Mouse (Mus musculus) neural tube, embryonic 11.5 days (tissue): ENCODE measurements around the gene Eif5. TPM values are rescaled to one million over a fixed set of nuclear protein-coding genes. Genes with fewer than 3 reads are reported as not detected.

Source experiments
- ATAC-seq: fragments of 200-750 bp; cut with Nextera tagmentation; 2 replicates; pipeline ENCODE4 v1.8.0; 2017; ENCODE audit warnings: moderate number of reproducible peaks, mild to moderate bottlenecking, moderate TSS enrichment, moderate library complexity; ENCODE audit not compliant: insufficient read depth, low FRiP score, low TSS enrichment
- DNase-seq: peaks from one replicate; pipeline ENCODE4 v3.0.0-alpha.2; 2015; ENCODE audit warnings: low spot score
- H3K27ac ChIP-seq: fragments of 300-500 bp; sonication (generic); 2 replicates; pipeline ENCODE4 v1.5.1; 2014; ENCODE audit warnings: low read depth, mild to moderate bottlenecking, low read length
- H3K27me3 ChIP-seq: fragments of 300-500 bp; sonication (generic); 2 replicates; pipeline ENCODE4 v1.6.1; 2014; ENCODE audit warnings: mild to moderate bottlenecking, low read length, mixed read lengths; ENCODE audit not compliant: control insufficient read depth, insufficient read depth
- H3K36me3 ChIP-seq: fragments of 300-500 bp; sonication (generic); 2 replicates; pipeline ENCODE4 v1.6.1; 2014; ENCODE audit warnings: mild to moderate bottlenecking, low read length, moderate library complexity, mixed read lengths; ENCODE audit not compliant: control insufficient read depth, insufficient read depth
- H3K4me1 ChIP-seq: fragments of 300-500 bp; sonication (generic); 2 replicates; pipeline ENCODE4 v1.6.1; 2014; ENCODE audit warnings: low read length, mixed read lengths; ENCODE audit not compliant: control insufficient read depth, insufficient read depth
- H3K4me2 ChIP-seq: fragments of 300-500 bp; sonication (generic); 2 replicates; pipeline ENCODE4 v1.6.1; 2014; ENCODE audit warnings: low read depth, mild to moderate bottlenecking, moderate library complexity
- H3K4me3 ChIP-seq: fragments of 300-500 bp; sonication (generic); 2 replicates; pipeline ENCODE4 v1.5.1; 2014; ENCODE audit warnings: low read depth, low read length
- H3K9ac ChIP-seq: fragments of 300-500 bp; sonication (generic); 2 replicates; pipeline ENCODE4 v1.6.1; 2014; ENCODE audit warnings: mild to moderate bottlenecking, low read length
- H3K9me3 ChIP-seq: fragments of 300-500 bp; sonication (generic); 2 replicates; pipeline ENCODE4 v1.6.1; 2016; ENCODE audit warnings: low read length; ENCODE audit not compliant: control insufficient read depth
- WGBS: fragments of 180-500 bp; shearing (Covaris S2); extraction: QIAGEN DNeasy Blood & Tissue Kit; methylation state at CpG from one replicate; pipeline ENCODE4 v1.1.7; 2014; 5-methylcytosine and 5-hydroxymethylcytosine counted together
- polyA plus RNA-seq: library from polyadenylated mRNA; unstranded; fragments of >200 nt; fragmentation: Nextera tagmentation; extraction: Ambion mirVana; gene quantifications from 2 replicates; pipeline ENCODE4 v1.2.1, GENCODE M21; 2014

Eif5 gene
- polyA plus RNA-seq, 1 experiment from 2014 or later, result 645 TPM

GRCm38 (mm10) chr12:111563076-111563629 lies 25.3 kb downstream of the Eif5 start:
- 35% methylated on average over 5 of the region's 5 CpGs for WGBS
- no peaks in the 10 kb centered on the region for H3K36me3 ChIP-seq
- DNase-seq (no peak), ATAC-seq (no peak)
- no peaks in the 10 kb centered on the region for H3K4me1 ChIP-seq
- no peaks in the 10 kb centered on the region for H3K27me3 ChIP-seq
- no peak overlapping the region for H3K9ac ChIP-seq
- H3K27ac ChIP-seq, result no peak overlapping the region
- H3K4me3 ChIP-seq, result no peak overlapping the region
- no peaks in the 10 kb centered on the region for H3K9me3 ChIP-seq
- no peak overlapping the region for H3K4me2 ChIP-seq

GRCm38 (mm10) chr12:111565363-111565762 lies 27.5 kb downstream of the Eif5 start:
- DNase-seq (no peak), ATAC-seq (no peak)
- H3K36me3 ChIP-seq, result no peaks in the 10 kb centered on the region
- no peak overlapping the region for H3K27ac ChIP-seq
- no peak overlapping the region for H3K4me2 ChIP-seq
- no peaks in the 10 kb centered on the region for H3K4me1 ChIP-seq
- H3K9ac ChIP-seq, result no peak overlapping the region
- H3K4me3 ChIP-seq, result no peak overlapping the region
- 78% methylated on average over 5 of the region's 5 CpGs for WGBS
- no peaks in the 10 kb centered on the region for H3K9me3 ChIP-seq
- H3K27me3 ChIP-seq, result no peaks in the 10 kb centered on the region

- Histone ChIP-seq H3K4me2 (no peak overlapping the region), H3K4me3 (no peak overlapping the region), H3K27ac (no peak overlapping the region), H3K9me3 (no peaks in the 10 kb centered on the region), H3K9ac (no peak overlapping the region), H3K4me1 (no peaks in the 10 kb centered on the region), H3K27me3 (no peaks in the 10 kb centered on the region), H3K36me3 (no peaks in the 10 kb centered on the region)
- no peak for DNase-seq
- 71% methylated on average over 11 of the region's 11 CpGs for WGBS
- no peak for ATAC-seq
Measured at GRCm38 (mm10) chr12:111568836-111569235, 31.0 kb downstream of the Eif5 start.

- H3K27ac ChIP-seq, result no peak overlapping the region
- H3K4me2 ChIP-seq, result no peak overlapping the region
- peaks cover 6% of the 10 kb centered on the region; the same call in 1 of the 2 replicates for H3K4me1 ChIP-seq
- H3K9ac ChIP-seq, result no peak overlapping the region
- ATAC-seq, result no peak
- H3K36me3 ChIP-seq, result no peaks in the 10 kb centered on the region; the same call in 1 of the 2 replicates
- H3K9me3 ChIP-seq, result no peaks in the 10 kb centered on the region
- 83% methylated on average over 7 of the region's 7 CpGs for WGBS
- DNase-seq, result no peak
- no peak overlapping the region for H3K4me3 ChIP-seq
- no peaks in the 10 kb centered on the region for H3K27me3 ChIP-seq
Measured at GRCm38 (mm10) chr12:111572406-111572805, 34.6 kb downstream of the Eif5 start.

- no peak for ATAC-seq
- H3K27ac ChIP-seq, result no peak overlapping the region
- WGBS, result 44% methylated on average over 6 of the region's 6 CpGs
- DNase-seq, result no peak
- H3K9me3 ChIP-seq, result no peaks in the 10 kb centered on the region
- no peaks in the 10 kb centered on the region; the same call in 1 of the 2 replicates for H3K36me3 ChIP-seq
- peak overlapping the region; percentile 97 for H3K4me2 ChIP-seq
- peak overlapping the region; percentile 43; the same call in 1 of the 2 replicates for H3K9ac ChIP-seq
- H3K4me3 ChIP-seq, result peak overlapping the region; percentile 98
- H3K4me1 ChIP-seq, result peaks cover 6% of the 10 kb centered on the region; the same call in 1 of the 2 replicates
- H3K27me3 ChIP-seq, result no peaks in the 10 kb centered on the region
Measured at GRCm38 (mm10) chr12:111573315-111573714, 35.5 kb downstream of the Eif5 start.

- Histone ChIP-seq H3K9ac (peak within 1 kb of the TSS; percentile 97), H3K27ac (peak within 1 kb of the TSS; percentile 89), H3K9me3 (no peaks in the 10 kb centered on the region), H3K4me2 (peak within 1 kb of the TSS; percentile 97), H3K36me3 (no peaks in the 10 kb centered on the region; the same call in 1 of the 2 replicates), H3K27me3 (no peaks in the 10 kb centered on the region), H3K4me3 (peak within 1 kb of the TSS; percentile 98), H3K4me1 (peaks cover 6% of the 10 kb centered on the region; the same call in 1 of the 2 replicates)
- peak; percentile 97 for DNase-seq
- under 1% methylated on average over 73 of the region's 75 CpGs for WGBS
- peak; percentile 98 for ATAC-seq
Measured at GRCm38 (mm10) chr12:111574074-111574886, 36.5 kb downstream of the Eif5 start, which contains the start of gene Mark3. TSS of gene Mark3 (plus strand) at chr12:111574523.

- no peaks in the 10 kb centered on the region for H3K9me3 ChIP-seq
- under 1% methylated on average over 58 of the region's 58 CpGs for WGBS
- H3K27me3 ChIP-seq, result no peaks in the 10 kb centered on the region
- H3K4me2 ChIP-seq, result peak overlapping the region; percentile 97
- DNase-seq (peak; percentile 71), ATAC-seq (peak; percentile 58)
- peak overlapping the region; percentile 89 for H3K27ac ChIP-seq
- peaks cover 6% of the 10 kb centered on the region; the same call in 1 of the 2 replicates for H3K4me1 ChIP-seq
- H3K4me3 ChIP-seq, result peak overlapping the region; percentile 98
- H3K36me3 ChIP-seq, result no peaks in the 10 kb centered on the region; the same call in 1 of the 2 replicates
- H3K9ac ChIP-seq, result peak overlapping the region; percentile 97
Measured at GRCm38 (mm10) chr12:111574887-111575838, 37.3 kb downstream of the Eif5 start.

- no peaks in the 10 kb centered on the region for H3K36me3 ChIP-seq
- no peak overlapping the region for H3K9ac ChIP-seq
- no peaks in the 10 kb centered on the region for H3K9me3 ChIP-seq
- H3K27me3 ChIP-seq, result no peaks in the 10 kb centered on the region
- H3K4me3 ChIP-seq, result no peak overlapping the region
- no peak for DNase-seq
- no peak overlapping the region for H3K27ac ChIP-seq
- ATAC-seq, result no peak
- no peak overlapping the region for H3K4me2 ChIP-seq
- WGBS, result 100% methylated on average over 1 of the region's 1 CpGs
- no peaks in the 10 kb centered on the region for H3K4me1 ChIP-seq
Measured at GRCm38 (mm10) chr12:111583058-111583457, 45.2 kb downstream of the Eif5 start.
